21 mouse cellular contexts compared by ENCODE assay signal in genomic region chr8:71401454-71401853, GRCm38 (mm10). TPM values are rescaled to one million over a fixed set of nuclear protein-coding genes. Genes with fewer than 3 reads are reported as not detected.
DNase-seq lines count a peak whose midpoint lies in the region; TF ChIP-seq lines count a peak whose summit lies in the region.
"Had no signal": no experiment of that assay in that cellular context is flagged by ENCODE, and none has a peak within 500 bp of the region (broad histone marks: within the 10 kb centered on the region; RNA-seq: fewer than 3 reads in every experiment).

No protein-coding gene starts in this region.

- peaks cover 37% of the 10 kb centered on the region for H3K4me1 ChIP-seq in heart, embryonic 10.5 days

- no peaks in the 10 kb centered on the region for H3K27me3 ChIP-seq in heart, embryonic 10.5 days (ENCODE audit: insufficient read depth, poor library complexity, severe bottlenecking)
- no peaks in the 10 kb centered on the region for H3K27me3 ChIP-seq in myocyte (ENCODE audit: control insufficient read depth, insufficient read depth, insufficient read length)
- H3K27me3 ChIP-seq: embryonic facial prominence, embryonic 15.5 days; heart, embryonic 15.5 days; hindbrain, embryonic 12.5 days had no signal

- H3K79me2 ChIP-seq in myocyte (ENCODE audit: control insufficient read depth, insufficient read depth) = peaks cover 16% of the 10 kb centered on the region

- no peak overlapping the region for H3ac ChIP-seq in myocyte (ENCODE audit: control insufficient read depth, insufficient read length)

- DNase-seq in heart, embryonic 10.5 days (ENCODE audit: low spot score) = peak; percentile 69
- DNase-seq in heart, postnatal 4 days = no peak
- DNase-seq in ovary, adult 18-20 months (ENCODE audit: low spot score) = peak; percentile 1
- no peak for DNase-seq in ovary, postnatal 14 days (ENCODE audit: low spot score)
- no peak for DNase-seq in adrenal gland, adult 8-10 months
- DNase-seq: adrenal gland, postnatal 10 days; cerebellum, adult 11-12 months; cerebellum, postnatal 14 days; embryo, embryonic 11 days; gastrocnemius, adult 2 months; gastrocnemius, postnatal 25 days; heart, postnatal 14 days had no signal

- H3K9me3 ChIP-seq in heart, embryonic 10.5 days = no peaks in the 10 kb centered on the region
- H3K9me3 ChIP-seq: embryonic facial prominence, embryonic 15.5 days; forebrain, embryonic 10.5 days; heart, embryonic 15.5 days; hindbrain, embryonic 12.5 days had no signal

- peaks cover 25% of the 10 kb centered on the region for H3K36me3 ChIP-seq in heart, embryonic 10.5 days
- H3K36me3 ChIP-seq in myocyte (ENCODE audit: control insufficient read depth, insufficient read depth) = no peaks in the 10 kb centered on the region

- no peak overlapping the region for H3K4me3 ChIP-seq in heart, embryonic 10.5 days
- no peak overlapping the region for H3K4me3 ChIP-seq in myocyte
- H3K4me3 ChIP-seq: embryonic facial prominence, embryonic 15.5 days; erythroblast, embryonic 14.5 days; forebrain, embryonic 10.5 days; gastrocnemius, adult 2 months; heart, embryonic 15.5 days; hindbrain, embryonic 12.5 days had no signal

- no peak overlapping the region for H3K27ac ChIP-seq in heart, embryonic 10.5 days
- H3K27ac ChIP-seq: embryonic facial prominence, embryonic 15.5 days; forebrain, embryonic 10.5 days; gastrocnemius, adult 2 months; heart, embryonic 15.5 days; hindbrain, embryonic 12.5 days had no signal

- H3K4me2 ChIP-seq in myocyte (ENCODE audit: low read depth) = no peak overlapping the region
- H3K4me2 ChIP-seq: embryonic facial prominence, embryonic 15.5 days; heart, embryonic 11.5 days; heart, embryonic 15.5 days; hindbrain, embryonic 12.5 days had no signal

- TF ChIP-seq POLR2A in myocyte (IDR thresholded peaks at IDR 0.05; ENCODE audit: insufficient read length, low read depth) = no peak

TF ChIP-seq in myocyte, 11 proteins besides CTCF, POLR2A, EP300 and RAD21:
- TF ChIP-seq POLR2AphosphoS2 (IDR thresholded peaks at IDR 0.05; ENCODE audit: insufficient read length, low read depth) (peak; percentile 57), CEBPB (IDR thresholded peaks at IDR 0.05; ENCODE audit: insufficient read depth, poor library complexity, severe bottlenecking) (no peak)

RNA-seq across cellular contexts. Expression of gene Ankle1, which starts 4.4 kb away (rescaled TPM):
- polyA plus RNA-seq in heart, embryonic 10.5 days (2016; fragmentation: Nextera tagmentation; extraction: Ambion mirVana) = 33.8 and 35.9 TPM in 2 replicates
- 1 to 10 TPM; 9.8 TPM for total RNA-seq in heart, postnatal 4 days (2021)
- polyA plus RNA-seq in myocyte (2012; fragmentation: generic; extraction: Trizol) = 1.3 TPM
- total RNA-seq in adrenal gland, adult 8-10 months (2022) = 1 to 10 TPM in 1 of 4 experiments, under 1 TPM in 2, not detected in 1; 0.56 to 1.2 (median 0.92) TPM
- total RNA-seq: gastrocnemius, adult 2 months had no signal

RNA-seq across cellular contexts. Expression of gene Babam1, which starts 4.8 kb away (rescaled TPM):
- 101 and 111 TPM in 2 replicates for polyA plus RNA-seq in heart, embryonic 10.5 days (2016; fragmentation: Nextera tagmentation; extraction: Ambion mirVana)
- total RNA-seq in heart, postnatal 4 days (2021) = 10 to 100 TPM; 69.4 to 70.7 TPM
- polyA plus RNA-seq in myocyte (2012; fragmentation: generic; extraction: Trizol) = 108 TPM
- total RNA-seq in adrenal gland, adult 8-10 months (2022) = 100 to 1,000 TPM; 101 to 137 (median 120) TPM

RNA-seq across cellular contexts. Expression of gene Ushbp1, which starts 5.9 kb away (rescaled TPM):
- 6.1 and 7.9 TPM in 2 replicates for polyA plus RNA-seq in heart, embryonic 10.5 days (2016; fragmentation: Nextera tagmentation; extraction: Ambion mirVana)
- total RNA-seq in heart, postnatal 4 days (2021) = 10 to 100 TPM; 27.2 to 27.9 TPM
- polyA plus RNA-seq in myocyte (2012; fragmentation: generic; extraction: Trizol) = 0.02 TPM
- total RNA-seq in adrenal gland, adult 8-10 months (2022) = 10 to 100 TPM; 11.4 to 25.1 (median 18.2) TPM
- total RNA-seq: common myeloid progenitor, adult 5-6 weeks; granulocyte monocyte progenitor cell, adult 5-6 weeks had no signal

RNA-seq across cellular contexts. Expression of gene Nr2f6, which starts 19.7 kb away (rescaled TPM):
- 48.4 and 79.0 TPM in 2 replicates for polyA plus RNA-seq in heart, embryonic 10.5 days (2016; fragmentation: Nextera tagmentation; extraction: Ambion mirVana)
- total RNA-seq in heart, postnatal 4 days (2021) = 10 to 100 TPM; 64.9 to 66.4 TPM
- 62.3 TPM for polyA plus RNA-seq in myocyte (2012; fragmentation: generic; extraction: Trizol)
- 10 to 100 TPM; 59.1 to 67.2 (median 62.7) TPM for total RNA-seq in adrenal gland, adult 8-10 months (2022)

RNA-seq across cellular contexts. Expression of gene Ocel1, which starts 30.4 kb away (rescaled TPM):
- 3.9 and 4.2 TPM in 2 replicates for polyA plus RNA-seq in heart, embryonic 10.5 days (2016; fragmentation: Nextera tagmentation; extraction: Ambion mirVana)
- 1 to 10 TPM; 7.9 to 9.9 TPM for total RNA-seq in heart, postnatal 4 days (2021)
- 15.2 TPM for polyA plus RNA-seq in myocyte (2012; fragmentation: generic; extraction: Trizol)
- 10 to 100 TPM; 15.9 to 18.8 (median 17.7) TPM for total RNA-seq in adrenal gland, adult 8-10 months (2022)

Comparison
In these comparisons a context has a peak if more than half of its experiments do, and no peak if none do; other contexts are left out.
1. DNase-seq: peak in heart, embryonic 10.5 days (single experiment) and ovary, adult 18-20 months (single experiment); none in heart, postnatal 4 days (single experiment), ovary, postnatal 14 days (single experiment) and adrenal gland, adult 8-10 months (single experiment).
2. RNA of gene Ankle1, which starts 4.4 kb away (total RNA-seq): 9.8 TPM in heart, postnatal 4 days; 0.56 to 1.2 TPM in adrenal gland, adult 8-10 months; every median in the first group is over 4 times any median in the second.